Mouse (Mus musculus) lung, postnatal 0 days (tissue): ENCODE measurements around the gene H2-M10.1. TPM values are rescaled to one million over a fixed set of nuclear protein-coding genes. Genes with fewer than 3 reads are reported as not detected.
A peak's percentile ranks its signal among the peaks of the same experiment; 100 is the strongest.
"Not testable (repeated sequence)": the region's sequence is repeated elsewhere in the genome, so short reads cannot be mapped to it uniquely, and the experiment has no call there.

Experiments
- ATAC-seq: fragments of 200-750 bp; cut with Nextera tagmentation; 2 replicates; pipeline ENCODE4 v1.8.0; 2017; ENCODE audit warnings: moderate library complexity
- DNase-seq: peaks from one replicate; pipeline ENCODE4 v3.0.0-alpha.2; 2016; ENCODE audit warnings: low spot score
- H3K27ac ChIP-seq: fragments of 300-500 bp; sonication (generic); 2 replicates; pipeline ENCODE4 v1.5.1; 2014; ENCODE audit warnings: antibody characterized with exemption, mild to moderate bottlenecking, low read length, mixed read lengths
- H3K27me3 ChIP-seq: fragments of 300-500 bp; sonication (generic); replicated peaks from 2 replicates; pipeline ENCODE4 v1.6.1; 2014; ENCODE audit warnings: low read length, mixed read lengths; ENCODE audit not compliant: insufficient read depth
- H3K36me3 ChIP-seq: fragments of 300-500 bp; sonication (generic); 2 replicates; pipeline ENCODE4 v1.6.1; 2014; ENCODE audit warnings: low read length, mixed read lengths; ENCODE audit not compliant: insufficient read depth
- H3K4me1 ChIP-seq: fragments of 300-500 bp; sonication (generic); 2 replicates; pipeline ENCODE4 v1.6.1; 2014; ENCODE audit warnings: antibody characterized with exemption, low read depth, low read length, mixed read lengths; ENCODE audit not compliant: insufficient read depth
- H3K4me2 ChIP-seq: fragments of 300-500 bp; sonication (generic); replicated peaks from 2 replicates; pipeline ENCODE4 v1.6.1; 2014; ENCODE audit warnings: low read depth, mild to moderate bottlenecking, low read length, moderate library complexity, mixed read lengths
- H3K4me3 ChIP-seq: fragments of 300-500 bp; sonication (generic); 2 replicates; pipeline ENCODE4 v1.5.1; 2014; ENCODE audit warnings: low read depth, low read length
- H3K9ac ChIP-seq: fragments of 300-500 bp; sonication (generic); replicated peaks from 2 replicates; pipeline ENCODE4 v1.6.1; 2014; ENCODE audit warnings: low read depth, mild to moderate bottlenecking
- H3K9me3 ChIP-seq: fragments of 300-500 bp; sonication (generic); 2 replicates; pipeline ENCODE4 v1.6.1; 2016; ENCODE audit warnings: low read length, mixed read lengths
- CTCF ChIP-seq: IDR thresholded peaks from 2 replicates; pipeline ENCODE4 v1.5.1; 2016; ENCODE audit warnings: antibody characterized with exemption, mild to moderate bottlenecking
- EP300 ChIP-seq: IDR thresholded peaks from 2 replicates; pipeline ENCODE4 v1.6.1; 2016; ENCODE audit warnings: antibody characterized with exemption, mild to moderate bottlenecking, control low read depth
- WGBS: fragments of 180-500 bp; shearing (Covaris S2); extraction: QIAGEN DNeasy Blood & Tissue Kit; methylation state at CpG from one replicate; pipeline ENCODE4 v1.1.7; 2014; 5-methylcytosine and 5-hydroxymethylcytosine counted together
- polyA plus RNA-seq: library from polyadenylated mRNA; unstranded; fragments of >200 nt; fragmentation: Nextera tagmentation; extraction: Ambion mirVana; gene quantifications from 2 replicates; pipeline ENCODE4 v1.2.1, GENCODE M21; 2015

Gene H2-M10.1
- polyA plus RNA-seq, 1 experiment from 2014 or later: not detected

GRCm38 (mm10) chr17:36315041-36315688 is 10.8 kb downstream of the H2-M10.1 start:
- Histone ChIP-seq H3K4me1 (no peaks in the 10 kb centered on the region), H3K27me3 (no peaks in the 10 kb centered on the region), H3K36me3 (no peaks in the 10 kb centered on the region), H3K4me2 (peak overlapping the region; percentile 75), H3K4me3 (peak overlapping the region; percentile 40), H3K27ac (no peak overlapping the region), H3K9me3 (no peaks in the 10 kb centered on the region), H3K9ac (no peak overlapping the region)
- ATAC-seq (peak; percentile 40), DNase-seq (peak; percentile 50)
- TF ChIP-seq CTCF (no peak), EP300 (no peak)
- WGBS: under 1% methylated on average over 19 of the region's 19 CpGs

DNA sequence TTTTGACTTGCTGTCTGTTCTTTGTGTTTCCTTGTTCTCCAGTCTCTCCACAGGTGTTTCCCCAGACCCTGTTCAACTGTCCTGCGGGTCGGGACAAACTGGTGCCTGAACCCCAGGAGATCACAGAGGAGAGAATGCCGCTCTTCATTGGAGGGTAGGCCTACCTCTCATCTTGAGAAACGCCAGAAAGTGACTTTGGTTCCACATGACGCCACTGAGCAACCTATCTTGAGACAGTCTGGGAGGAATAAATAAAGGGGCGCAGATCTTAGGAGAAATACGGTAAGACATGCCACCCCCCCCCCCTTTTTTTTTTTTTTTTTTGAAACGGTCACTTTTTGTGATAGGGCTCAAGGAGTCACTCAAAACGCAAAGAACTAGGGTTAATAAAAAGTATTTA is 11.4 kb downstream of the H2-M10.1 start:
- H3K9ac ChIP-seq: no peak overlapping the region
- no peaks in the 10 kb centered on the region for H3K9me3 ChIP-seq
- H3K4me3 ChIP-seq: peak overlapping the region; percentile 40
- ATAC-seq (no peak), DNase-seq (peak; percentile 29)
- H3K27ac ChIP-seq: no peak overlapping the region
- no peak for TF ChIP-seq EP300
- no peak for TF ChIP-seq CTCF
- no peaks in the 10 kb centered on the region for H3K36me3 ChIP-seq
- H3K4me1 ChIP-seq: no peaks in the 10 kb centered on the region
- no peaks in the 10 kb centered on the region for H3K27me3 ChIP-seq
- WGBS: 3% methylated on average over 9 of the region's 9 CpGs
- H3K4me2 ChIP-seq: peak overlapping the region; percentile 75

DNA sequence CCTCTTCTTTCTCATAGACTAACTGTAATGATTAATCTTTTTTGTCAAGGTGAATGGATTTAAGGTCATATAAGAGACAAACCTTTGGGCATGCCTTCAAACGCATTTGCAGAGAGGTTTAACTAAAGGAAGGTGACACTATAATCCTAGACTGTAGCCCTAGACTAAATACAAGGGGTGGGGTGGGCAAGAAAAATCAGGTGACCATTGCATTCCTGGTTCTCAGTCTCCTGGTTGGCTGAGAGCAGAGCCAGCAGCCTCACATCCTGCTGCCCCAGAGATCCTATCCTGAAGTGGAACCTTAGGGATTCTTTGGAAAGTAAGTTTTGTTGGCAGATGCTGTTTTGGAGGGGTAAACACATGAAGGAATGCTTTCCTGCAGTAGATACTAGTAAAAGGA is 16.7 kb downstream of the H2-M10.1 start:
- no peaks in the 10 kb centered on the region for H3K9me3 ChIP-seq
- H3K36me3 ChIP-seq: no peaks in the 10 kb centered on the region
- ATAC-seq (no peak), DNase-seq (no peak)
- H3K9ac ChIP-seq: no peak overlapping the region
- H3K4me1 ChIP-seq: no peaks in the 10 kb centered on the region
- no peak overlapping the region for H3K4me3 ChIP-seq
- WGBS: 31% methylated on average over 1 of the region's 1 CpGs
- H3K4me2 ChIP-seq: no peak overlapping the region
- H3K27ac ChIP-seq: no peak overlapping the region
- H3K27me3 ChIP-seq: no peaks in the 10 kb centered on the region
- no peak for TF ChIP-seq EP300
- TF ChIP-seq CTCF: no peak

GRCm38 (mm10) chr17:36308855-36309254 is 17.1 kb downstream of the H2-M10.1 start:
- peak; percentile 87 for DNase-seq
- 0% methylated on average over 3 of the region's 3 CpGs for WGBS
- H3K9me3 ChIP-seq, H3K36me3 ChIP-seq, H3K4me1 ChIP-seq, H3K27me3 ChIP-seq, ATAC-seq, H3K27ac ChIP-seq, H3K4me2 ChIP-seq, H3K4me3 ChIP-seq, H3K9ac ChIP-seq: not testable (repeated sequence)
- peak; percentile 82 for TF ChIP-seq CTCF

- no peak within 1 kb of the TSS for H3K27ac ChIP-seq
- no peaks in the 10 kb centered on the region for H3K4me1 ChIP-seq
- 82% methylated on average over 2 of the region's 2 CpGs for WGBS
- H3K4me2 ChIP-seq: no peak within 1 kb of the TSS
- no peak for TF ChIP-seq CTCF
- TF ChIP-seq EP300: no peak
- no peaks in the 10 kb centered on the region for H3K27me3 ChIP-seq
- no peak within 1 kb of the TSS for H3K4me3 ChIP-seq
- no peaks in the 10 kb centered on the region for H3K9me3 ChIP-seq
- H3K9ac ChIP-seq: no peak within 1 kb of the TSS
- ATAC-seq: no peak
- DNase-seq: no peak
- no peaks in the 10 kb centered on the region for H3K36me3 ChIP-seq
Observed at GRCm38 (mm10) chr17:36286390-36286789, 39.6 kb downstream of the H2-M10.1 start, which contains the start of gene H2-M10.2. Gene H2-M10.2, minus strand, starts transcription at chr17:36286490.

DNA sequence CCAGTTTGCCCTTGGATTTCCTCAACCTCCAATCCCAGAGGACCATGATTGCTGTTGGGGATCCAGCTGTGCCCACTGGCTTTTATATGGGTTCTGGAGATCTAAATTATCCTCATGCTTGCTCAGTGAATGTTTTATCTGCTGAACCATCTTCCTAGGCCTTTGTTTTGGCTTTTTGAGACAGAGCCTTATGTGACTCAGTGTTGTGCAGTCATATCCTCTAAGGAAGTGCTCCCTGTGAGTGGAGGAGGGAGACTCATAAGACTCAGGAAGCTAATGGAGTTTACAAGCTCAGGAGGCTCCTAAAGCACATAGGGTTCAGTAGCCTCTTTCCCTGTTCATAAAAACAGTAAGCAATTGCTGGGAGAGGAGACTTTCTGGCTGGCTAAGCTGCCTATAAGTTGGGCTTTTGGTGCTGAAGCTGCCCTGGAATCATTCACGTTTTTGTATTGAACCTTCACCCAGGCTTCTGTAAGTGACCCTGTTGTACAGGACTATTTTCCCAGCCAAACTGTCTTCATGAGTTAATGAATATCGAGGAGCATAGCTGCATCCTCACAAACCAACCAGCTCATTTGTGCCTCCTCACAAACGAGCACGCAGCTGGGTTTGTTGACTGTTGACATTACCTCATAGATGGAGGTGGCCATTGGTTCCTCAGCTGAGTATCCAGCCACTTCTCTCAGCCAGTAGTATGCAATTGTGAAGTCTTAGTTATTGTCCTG is 44.3 kb downstream of the H2-M10.1 start:
- no peaks in the 10 kb centered on the region for H3K9me3 ChIP-seq
- no peaks in the 10 kb centered on the region for H3K4me1 ChIP-seq
- ATAC-seq (no peak), DNase-seq (no peak)
- TF ChIP-seq EP300 (no peak), CTCF (no peak)
- WGBS: 93% methylated on average over 4 of the region's 4 CpGs
- H3K27me3 ChIP-seq: no peaks in the 10 kb centered on the region
- peaks cover 6% of the 10 kb centered on the region; the same call in 1 of the 2 replicates for H3K36me3 ChIP-seq
- H3K4me2 ChIP-seq: no peak overlapping the region
- H3K9ac ChIP-seq: no peak overlapping the region
- no peak overlapping the region for H3K4me3 ChIP-seq
- H3K27ac ChIP-seq: no peak overlapping the region
